Mouse (Mus musculus) kidney, adult 2 months (tissue): ENCODE results near the gene Ap5z1.
A peak's percentile ranks its signal among the peaks of the same experiment; 100 is the strongest.

ENCODE experiments used
- CTCF ChIP-seq: fragments of 200-500 bp; conservative IDR thresholded peaks from 2 replicates; pipeline ENCODE4 v1.5.1; 2011; ENCODE audit warnings: low read depth, mild to moderate bottlenecking, control low read depth, low read length, moderate library complexity, mixed read lengths; ENCODE audit not compliant: insufficient read depth, insufficient read length
- POLR2A ChIP-seq: fragments of 200-500 bp; IDR thresholded peaks from one replicate; pipeline ENCODE4 v1.6.1; 2011; ENCODE audit warnings: low read depth, low read length, control low read depth

DNA sequence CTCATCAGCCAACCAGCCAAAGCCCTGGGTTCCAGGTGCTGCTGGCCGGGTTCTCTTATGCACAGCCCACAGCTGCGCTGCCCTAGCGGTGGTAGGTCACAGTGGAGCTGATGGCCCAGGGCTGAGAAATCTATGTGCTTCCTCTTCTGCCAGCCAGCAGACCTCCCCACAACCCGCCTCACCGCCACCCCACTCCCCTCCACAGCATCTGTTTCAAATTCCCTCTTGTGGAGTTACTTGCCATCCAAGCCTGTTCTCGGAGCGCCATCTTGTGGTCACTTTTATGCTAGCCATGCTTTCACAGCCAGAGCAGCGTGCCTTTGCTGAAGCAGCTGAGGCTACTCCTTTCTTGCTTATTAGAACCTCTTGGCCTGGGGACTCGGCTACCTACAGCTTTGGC, 15.7 kb upstream of the Ap5z1 start:
- TF ChIP-seq CTCF (peak; percentile 99), POLR2A (no peak)
